Mouse (Mus musculus) intestine, embryonic 15.5 days (tissue): ENCODE measurements around the gene Gm2a. TPM values are rescaled to one million over a fixed set of nuclear protein-coding genes. Genes with fewer than 3 reads are reported as not detected.

Experiments used
- ATAC-seq: fragments of 200-750 bp; cut with Nextera tagmentation; 2 replicates; pipeline ENCODE4 v1.8.0; 2017; ENCODE audit warnings: moderate TSS enrichment, moderate library complexity
- H3K27ac ChIP-seq: fragments of 300-500 bp; sonication (generic); 2 replicates; pipeline ENCODE4 v1.5.1; 2015; ENCODE audit warnings: mild to moderate bottlenecking, inconsistent platforms
- H3K27me3 ChIP-seq: fragments of 300-500 bp; sonication (generic); replicated peaks from 2 replicates; pipeline ENCODE4 v1.6.1; 2015; ENCODE audit warnings: inconsistent platforms
- H3K36me3 ChIP-seq: fragments of 300-500 bp; sonication (generic); 2 replicates; pipeline ENCODE4 v1.6.1; 2015; ENCODE audit warnings: inconsistent platforms
- H3K4me1 ChIP-seq: fragments of 300-500 bp; sonication (generic); replicated peaks from 2 replicates; pipeline ENCODE4 v1.6.1; 2015; ENCODE audit warnings: inconsistent platforms
- H3K4me2 ChIP-seq: fragments of 300-500 bp; sonication (generic); replicated peaks from 2 replicates; pipeline ENCODE4 v1.6.1; 2015; ENCODE audit warnings: mild to moderate bottlenecking, inconsistent platforms
- H3K4me3 ChIP-seq: fragments of 300-500 bp; sonication (generic); replicated peaks from 2 replicates; pipeline ENCODE4 v1.5.1; 2015; ENCODE audit warnings: inconsistent platforms
- H3K9ac ChIP-seq: fragments of 300-500 bp; sonication (generic); 2 replicates; pipeline ENCODE4 v1.6.1; 2015; ENCODE audit warnings: inconsistent platforms
- H3K9me3 ChIP-seq: fragments of 300-500 bp; sonication (generic); 2 replicates; pipeline ENCODE4 v1.6.1; 2016; ENCODE audit warnings: inconsistent platforms
- WGBS: fragments of 180-500 bp; shearing (Covaris S2); methylation state at CpG from one replicate; pipeline ENCODE4 v1.1.7; 2015; 5-methylcytosine and 5-hydroxymethylcytosine counted together
- polyA plus RNA-seq: library from polyadenylated mRNA; unstranded; fragments of >200 nt; fragmentation: Nextera tagmentation; extraction: Ambion mirVana; gene quantifications from 2 replicates; pipeline ENCODE4 v1.2.1, GENCODE M21; 2015

The Gm2a gene
- polyA plus RNA-seq, 1 experiment from 2014 or later, result 20.9 TPM

- H3K9me3 ChIP-seq, result no peaks in the 10 kb centered on the region
- no peaks in the 10 kb centered on the region for H3K27me3 ChIP-seq
- no peaks in the 10 kb centered on the region for H3K4me1 ChIP-seq
- H3K4me2 ChIP-seq, result no peak overlapping the region
- H3K27ac ChIP-seq, result no peak overlapping the region
- H3K9ac ChIP-seq, result no peak overlapping the region
- no peaks in the 10 kb centered on the region for H3K36me3 ChIP-seq
- no peak overlapping the region for H3K4me3 ChIP-seq
- ATAC-seq, result no peak
Measured at GRCm38 (mm10) chr11:55137646-55138045, 39.7 kb downstream of the Gm2a start.

GRCm38 (mm10) chr11:55141502-55141901 lies 43.6 kb downstream of the Gm2a start:
- WGBS, result 82% methylated on average over 4 of the region's 4 CpGs
- ATAC-seq, result no peak
- no peak overlapping the region for H3K4me3 ChIP-seq
- no peak overlapping the region for H3K4me2 ChIP-seq
- no peak overlapping the region for H3K27ac ChIP-seq
- no peak overlapping the region for H3K9ac ChIP-seq
- H3K36me3 ChIP-seq, result no peaks in the 10 kb centered on the region
- no peaks in the 10 kb centered on the region for H3K9me3 ChIP-seq
- no peaks in the 10 kb centered on the region for H3K27me3 ChIP-seq
- no peaks in the 10 kb centered on the region for H3K4me1 ChIP-seq

GRCm38 (mm10) chr11:55144011-55144410 lies 46.1 kb downstream of the Gm2a start:
- ATAC-seq, result no peak
- Histone ChIP-seq H3K9me3 (no peaks in the 10 kb centered on the region), H3K4me2 (no peak overlapping the region), H3K4me3 (no peak overlapping the region), H3K36me3 (no peaks in the 10 kb centered on the region), H3K4me1 (no peaks in the 10 kb centered on the region), H3K27ac (no peak overlapping the region), H3K27me3 (no peaks in the 10 kb centered on the region), H3K9ac (no peak overlapping the region)
- WGBS, result 51% methylated on average over 5 of the region's 5 CpGs

GRCm38 (mm10) chr11:55146855-55147254 lies 48.9 kb downstream of the Gm2a start:
- H3K36me3 ChIP-seq, result no peaks in the 10 kb centered on the region
- H3K4me2 ChIP-seq, result no peak overlapping the region
- no peak overlapping the region for H3K9ac ChIP-seq
- no peaks in the 10 kb centered on the region for H3K9me3 ChIP-seq
- H3K4me1 ChIP-seq, result no peaks in the 10 kb centered on the region
- no peak for ATAC-seq
- WGBS, result 76% methylated on average over 1 of the region's 1 CpGs
- H3K27ac ChIP-seq, result no peak overlapping the region
- H3K27me3 ChIP-seq, result no peaks in the 10 kb centered on the region
- no peak overlapping the region for H3K4me3 ChIP-seq

GRCm38 (mm10) chr11:55147423-55147822 lies 49.5 kb downstream of the Gm2a start:
- 65% methylated on average over 6 of the region's 6 CpGs for WGBS
- no peak overlapping the region for H3K4me3 ChIP-seq
- no peak overlapping the region for H3K27ac ChIP-seq
- ATAC-seq, result no peak
- H3K36me3 ChIP-seq, result no peaks in the 10 kb centered on the region
- no peaks in the 10 kb centered on the region for H3K4me1 ChIP-seq
- no peak overlapping the region for H3K9ac ChIP-seq
- H3K9me3 ChIP-seq, result no peaks in the 10 kb centered on the region
- H3K4me2 ChIP-seq, result no peak overlapping the region
- H3K27me3 ChIP-seq, result no peaks in the 10 kb centered on the region

- no peaks in the 10 kb centered on the region for H3K27me3 ChIP-seq
- H3K9ac ChIP-seq, result no peak overlapping the region
- no peaks in the 10 kb centered on the region for H3K36me3 ChIP-seq
- ATAC-seq, result no peak
- no peak overlapping the region for H3K4me3 ChIP-seq
- 77% methylated on average over 4 of the region's 4 CpGs for WGBS
- no peaks in the 10 kb centered on the region for H3K4me1 ChIP-seq
- H3K4me2 ChIP-seq, result no peak overlapping the region
- H3K9me3 ChIP-seq, result no peaks in the 10 kb centered on the region
- no peak overlapping the region for H3K27ac ChIP-seq
Measured at GRCm38 (mm10) chr11:55148461-55148860, 50.5 kb downstream of the Gm2a start.

GRCm38 (mm10) chr11:55151608-55152007 lies 53.7 kb downstream of the Gm2a start, which contains the start of gene Slc36a3:
Slc36a3 (minus strand) TSS chr11:55151708.
- no peak within 1 kb of the TSS for H3K4me2 ChIP-seq
- no peak within 1 kb of the TSS for H3K27ac ChIP-seq
- H3K9ac ChIP-seq, result no peak within 1 kb of the TSS
- ATAC-seq, result no peak
- no peaks in the 10 kb centered on the region for H3K27me3 ChIP-seq
- no peaks in the 10 kb centered on the region for H3K36me3 ChIP-seq
- no peak within 1 kb of the TSS for H3K4me3 ChIP-seq
- no peaks in the 10 kb centered on the region for H3K4me1 ChIP-seq
- WGBS, result 80% methylated on average over 3 of the region's 3 CpGs
- no peaks in the 10 kb centered on the region for H3K9me3 ChIP-seq

GRCm38 (mm10) chr11:55154398-55155069 lies 56.6 kb downstream of the Gm2a start:
- H3K4me3 ChIP-seq, result no peak overlapping the region
- no peaks in the 10 kb centered on the region for H3K27me3 ChIP-seq
- no peak overlapping the region for H3K4me2 ChIP-seq
- WGBS, result 41% methylated on average over 3 of the region's 3 CpGs
- no peaks in the 10 kb centered on the region for H3K4me1 ChIP-seq
- no peaks in the 10 kb centered on the region for H3K9me3 ChIP-seq
- no peak overlapping the region for H3K27ac ChIP-seq
- H3K36me3 ChIP-seq, result no peaks in the 10 kb centered on the region
- ATAC-seq, result no peak
- H3K9ac ChIP-seq, result no peak overlapping the region

- Histone ChIP-seq H3K9ac (no peak overlapping the region), H3K4me2 (no peak overlapping the region), H3K27me3 (no peaks in the 10 kb centered on the region), H3K4me1 (no peaks in the 10 kb centered on the region), H3K27ac (no peak overlapping the region), H3K9me3 (no peaks in the 10 kb centered on the region), H3K36me3 (no peaks in the 10 kb centered on the region), H3K4me3 (no peak overlapping the region)
- ATAC-seq, result no peak
- 80% methylated on average over 6 of the region's 6 CpGs for WGBS
Measured at GRCm38 (mm10) chr11:55155070-55155421, 57.1 kb downstream of the Gm2a start.

- Histone ChIP-seq H3K9me3 (no peaks in the 10 kb centered on the region), H3K36me3 (no peaks in the 10 kb centered on the region), H3K9ac (no peak overlapping the region), H3K4me1 (no peaks in the 10 kb centered on the region), H3K27me3 (no peaks in the 10 kb centered on the region), H3K27ac (no peak overlapping the region), H3K4me2 (no peak overlapping the region), H3K4me3 (no peak overlapping the region)
- WGBS, result 54% methylated on average over 13 of the region's 13 CpGs
- ATAC-seq, result peak; percentile 31; the same call in 1 of the 2 replicates
Measured at GRCm38 (mm10) chr11:55158785-55159359, 61.0 kb downstream of the Gm2a start.

Other genes starting within 250 kb of the Gm2a start
- gene Lyrm7, start 237.2 kb upstream of the Gm2a start, polyA plus RNA-seq, result 8.9 and 9.4 TPM in 2 replicates
- 705 and 851 TPM in 2 replicates for gene Hint1, start 231.7 kb upstream of the Gm2a start, polyA plus RNA-seq
- 308 and 352 TPM in 2 replicates for gene Gpx3, start 195.7 kb upstream of the Gm2a start, polyA plus RNA-seq
- gene Tnip1, start 135.2 kb upstream of the Gm2a start, polyA plus RNA-seq, result 22.7 and 24.5 TPM in 2 replicates
- 261 and 262 TPM in 2 replicates for gene Anxa6, start 64.7 kb upstream of the Gm2a start, polyA plus RNA-seq
- gene Ccdc69, start 20.0 kb upstream of the Gm2a start, polyA plus RNA-seq, result 2.0 and 2.6 TPM in 2 replicates
- not detected in 2 replicates for gene Slc36a3, start 53.6 kb downstream of the Gm2a start, polyA plus RNA-seq
- 0.31 and 0.69 TPM in 2 replicates for gene Slc36a2, start 87.0 kb downstream of the Gm2a start, polyA plus RNA-seq
- 2.4 and 2.8 TPM in 2 replicates for gene Slc36a1, start 106.2 kb downstream of the Gm2a start, polyA plus RNA-seq
- 0.05 and 0.14 TPM in 2 replicates for gene Fat2, start 238.4 kb downstream of the Gm2a start, polyA plus RNA-seq